Mouse (Mus musculus): Measurements from ENCODE around the gene Sept10. TPM values are rescaled to one million over a fixed set of nuclear protein-coding genes. Genes with fewer than 3 reads are reported as not detected.

Gene Sept10
- polyA plus RNA-seq, 1 experiment from 2014 or later = 56.5 TPM

- Histone ChIP-seq H3K27ac (replicated peaks; ENCODE audit: low read depth, low read length) (peak overlapping the region; percentile 89; the same call in 1 of the 2 replicates), H3K4me3 (ENCODE audit: low read depth, low read length) (peak overlapping the region; percentile 83), H3K9ac (ENCODE audit: low read length) (peak overlapping the region; percentile 93), H3K27me3 (ENCODE audit: control insufficient read depth, insufficient read depth, low read length) (no peaks in the 10 kb centered on the region), H3K9me3 (ENCODE audit: control insufficient read depth, low read length) (no peaks in the 10 kb centered on the region), H3K4me1 (ENCODE audit: control insufficient read depth, insufficient read depth, low read length) (no peaks in the 10 kb centered on the region), H3K36me3 (ENCODE audit: control insufficient read depth, insufficient read depth, low read length) (no peaks in the 10 kb centered on the region), H3K4me2 (ENCODE audit: low read depth, severe bottlenecking) (peak overlapping the region; percentile 95)
- DNase-seq (ENCODE audit: low spot score) (peak; percentile 36), ATAC-seq (ENCODE audit: insufficient number of reproducible peaks, low FRiP score, low TSS enrichment, low read depth) (peak; percentile 36)
- 2% methylated on average over 48 of the region's 49 CpGs for WGBS
Measured at GRCm38 (mm10) chr10:59222271-59223101, 839 bp upstream of the Sept10 start.

- no peak for DNase-seq (ENCODE audit: low spot score)
- H3K36me3 ChIP-seq (ENCODE audit: control insufficient read depth, insufficient read depth, low read length) = no peaks in the 10 kb centered on the region
- H3K4me3 ChIP-seq (ENCODE audit: low read depth, low read length) = peak overlapping the region; percentile 83
- no peaks in the 10 kb centered on the region for H3K4me1 ChIP-seq (ENCODE audit: control insufficient read depth, insufficient read depth, low read length)
- WGBS = 2% methylated on average over 39 of the region's 39 CpGs
- peak overlapping the region; percentile 89 for H3K27ac ChIP-seq (replicated peaks; ENCODE audit: low read depth, low read length)
- H3K4me2 ChIP-seq (ENCODE audit: low read depth, severe bottlenecking) = peak overlapping the region; percentile 95
- no peaks in the 10 kb centered on the region for H3K27me3 ChIP-seq (ENCODE audit: control insufficient read depth, insufficient read depth, low read length)
- ATAC-seq (ENCODE audit: insufficient number of reproducible peaks, low FRiP score, low TSS enrichment, low read depth) = no peak
- H3K9ac ChIP-seq (ENCODE audit: low read length) = peak overlapping the region; percentile 93
- no peaks in the 10 kb centered on the region for H3K9me3 ChIP-seq (ENCODE audit: control insufficient read depth, low read length)
Measured at GRCm38 (mm10) chr10:59220824-59221472, 699 bp downstream of the Sept10 start.

GRCm38 (mm10) chr10:59200011-59200410 lies 21.6 kb downstream of the Sept10 start:
- DNase-seq (ENCODE audit: low spot score) (no peak), ATAC-seq (ENCODE audit: insufficient number of reproducible peaks, low FRiP score, low TSS enrichment, low read depth) (no peak)
- Histone ChIP-seq H3K27me3 (ENCODE audit: control insufficient read depth, insufficient read depth, low read length) (no peaks in the 10 kb centered on the region), H3K36me3 (ENCODE audit: control insufficient read depth, insufficient read depth, low read length) (no peaks in the 10 kb centered on the region), H3K9me3 (ENCODE audit: control insufficient read depth, low read length) (no peaks in the 10 kb centered on the region), H3K4me1 (ENCODE audit: control insufficient read depth, insufficient read depth, low read length) (peaks cover 3% of the 10 kb centered on the region; the same call in 1 of the 2 replicates), H3K9ac (ENCODE audit: low read length) (no peak overlapping the region), H3K4me3 (ENCODE audit: low read depth, low read length) (no peak overlapping the region), H3K4me2 (ENCODE audit: low read depth, severe bottlenecking) (no peak overlapping the region), H3K27ac (replicated peaks; ENCODE audit: low read depth, low read length) (no peak overlapping the region)

- no peaks in the 10 kb centered on the region for H3K27me3 ChIP-seq (ENCODE audit: control insufficient read depth, insufficient read depth, low read length)
- ATAC-seq (ENCODE audit: insufficient number of reproducible peaks, low FRiP score, low TSS enrichment, low read depth) = no peak
- H3K9ac ChIP-seq (ENCODE audit: low read length) = no peak overlapping the region
- H3K4me2 ChIP-seq (ENCODE audit: low read depth, severe bottlenecking) = no peak overlapping the region
- no peaks in the 10 kb centered on the region for H3K36me3 ChIP-seq (ENCODE audit: control insufficient read depth, insufficient read depth, low read length)
- no peaks in the 10 kb centered on the region for H3K9me3 ChIP-seq (ENCODE audit: control insufficient read depth, low read length)
- 87% methylated on average over 3 of the region's 3 CpGs for WGBS
- H3K4me1 ChIP-seq (ENCODE audit: control insufficient read depth, insufficient read depth, low read length) = peaks cover 3% of the 10 kb centered on the region; the same call in 1 of the 2 replicates
- H3K4me3 ChIP-seq (ENCODE audit: low read depth, low read length) = no peak overlapping the region
- no peak for DNase-seq (ENCODE audit: low spot score)
- no peak overlapping the region for H3K27ac ChIP-seq (replicated peaks; ENCODE audit: low read depth, low read length)
Measured at GRCm38 (mm10) chr10:59196763-59197162, 24.9 kb downstream of the Sept10 start.

GRCm38 (mm10) chr10:59194891-59195290 lies 26.8 kb downstream of the Sept10 start:
- ATAC-seq (ENCODE audit: insufficient number of reproducible peaks, low FRiP score, low TSS enrichment, low read depth) = no peak
- Histone ChIP-seq H3K9ac (ENCODE audit: low read length) (no peak overlapping the region), H3K9me3 (ENCODE audit: control insufficient read depth, low read length) (no peaks in the 10 kb centered on the region), H3K36me3 (ENCODE audit: control insufficient read depth, insufficient read depth, low read length) (0 out of 2 replicates have a peak, but pooled peaks cover 2% of the 10 kb centered on the region), H3K4me3 (ENCODE audit: low read depth, low read length) (no peak overlapping the region), H3K4me2 (ENCODE audit: low read depth, severe bottlenecking) (no peak overlapping the region), H3K4me1 (ENCODE audit: control insufficient read depth, insufficient read depth, low read length) (peaks cover 3% of the 10 kb centered on the region; the same call in 1 of the 2 replicates), H3K27ac (replicated peaks; ENCODE audit: low read depth, low read length) (no peak overlapping the region), H3K27me3 (ENCODE audit: control insufficient read depth, insufficient read depth, low read length) (no peaks in the 10 kb centered on the region)
- 70% methylated on average over 5 of the region's 5 CpGs for WGBS
- DNase-seq (ENCODE audit: low spot score) = peak; percentile 25

GRCm38 (mm10) chr10:59182306-59182705 lies 39.3 kb downstream of the Sept10 start:
- Histone ChIP-seq H3K27ac (replicated peaks; ENCODE audit: low read depth, low read length) (no peak overlapping the region), H3K9me3 (ENCODE audit: control insufficient read depth, low read length) (no peaks in the 10 kb centered on the region), H3K4me2 (ENCODE audit: low read depth, severe bottlenecking) (no peak overlapping the region), H3K4me3 (ENCODE audit: low read depth, low read length) (no peak overlapping the region), H3K4me1 (ENCODE audit: control insufficient read depth, insufficient read depth, low read length) (no peaks in the 10 kb centered on the region), H3K36me3 (ENCODE audit: control insufficient read depth, insufficient read depth, low read length) (no peaks in the 10 kb centered on the region), H3K9ac (ENCODE audit: low read length) (no peak overlapping the region), H3K27me3 (ENCODE audit: control insufficient read depth, insufficient read depth, low read length) (no peaks in the 10 kb centered on the region)
- WGBS = 75% methylated on average over 3 of the region's 3 CpGs
- ATAC-seq (ENCODE audit: insufficient number of reproducible peaks, low FRiP score, low TSS enrichment, low read depth) (no peak), DNase-seq (ENCODE audit: low spot score) (no peak)

- H3K27me3 ChIP-seq (ENCODE audit: control insufficient read depth, insufficient read depth, low read length) = no peaks in the 10 kb centered on the region
- no peaks in the 10 kb centered on the region for H3K9me3 ChIP-seq (ENCODE audit: control insufficient read depth, low read length)
- H3K4me2 ChIP-seq (ENCODE audit: low read depth, severe bottlenecking) = no peak overlapping the region
- 88% methylated on average over 3 of the region's 3 CpGs for WGBS
- H3K27ac ChIP-seq (replicated peaks; ENCODE audit: low read depth, low read length) = no peak overlapping the region
- DNase-seq (ENCODE audit: low spot score) (no peak), ATAC-seq (ENCODE audit: insufficient number of reproducible peaks, low FRiP score, low TSS enrichment, low read depth) (no peak)
- no peak overlapping the region for H3K4me3 ChIP-seq (ENCODE audit: low read depth, low read length)
- no peak overlapping the region for H3K9ac ChIP-seq (ENCODE audit: low read length)
- H3K36me3 ChIP-seq (ENCODE audit: control insufficient read depth, insufficient read depth, low read length) = peaks cover 2% of the 10 kb centered on the region; the same call in 1 of the 2 replicates
- H3K4me1 ChIP-seq (ENCODE audit: control insufficient read depth, insufficient read depth, low read length) = no peaks in the 10 kb centered on the region
Measured at GRCm38 (mm10) chr10:59179620-59180019, 42.0 kb downstream of the Sept10 start.

GRCm38 (mm10) chr10:59172539-59172938 lies 49.1 kb downstream of the Sept10 start:
- ATAC-seq (ENCODE audit: insufficient number of reproducible peaks, low FRiP score, low TSS enrichment, low read depth) (no peak), DNase-seq (ENCODE audit: low spot score) (no peak)
- H3K36me3 ChIP-seq (ENCODE audit: control insufficient read depth, insufficient read depth, low read length) = peaks cover 2% of the 10 kb centered on the region; the same call in 1 of the 2 replicates
- WGBS = 86% methylated on average over 1 of the region's 1 CpGs
- H3K4me1 ChIP-seq (ENCODE audit: control insufficient read depth, insufficient read depth, low read length) = no peaks in the 10 kb centered on the region
- no peak overlapping the region for H3K27ac ChIP-seq (replicated peaks; ENCODE audit: low read depth, low read length)
- H3K9me3 ChIP-seq (ENCODE audit: control insufficient read depth, low read length) = no peaks in the 10 kb centered on the region
- no peak overlapping the region for H3K4me3 ChIP-seq (ENCODE audit: low read depth, low read length)
- no peak overlapping the region for H3K4me2 ChIP-seq (ENCODE audit: low read depth, severe bottlenecking)
- no peak overlapping the region for H3K9ac ChIP-seq (ENCODE audit: low read length)
- H3K27me3 ChIP-seq (ENCODE audit: control insufficient read depth, insufficient read depth, low read length) = no peaks in the 10 kb centered on the region

Data from limb, embryonic 11.5 days (tissue).